In genomic region chr17:32878773-32879172, GRCm38 (mm10) we compare ENCODE assay signal across 23 mouse cellular contexts. TPM values are rescaled to one million over a fixed set of nuclear protein-coding genes. Genes with fewer than 3 reads are reported as not detected.
"Had no signal": no experiment of that assay in that cellular context is flagged by ENCODE, and none has a peak within 500 bp of the region (broad histone marks: within the 10 kb centered on the region; RNA-seq: fewer than 3 reads in every experiment).

No protein-coding gene starts in this region.

- H3K9me3 ChIP-seq: limb, embryonic 10.5 days; limb, embryonic 13.5 days; liver, embryonic 12.5 days; liver, embryonic 15.5 days; lung, embryonic 15.5 days; stomach, embryonic 15.5 days had no signal

- H3K4me1 ChIP-seq: liver, embryonic 12.5 days; liver, embryonic 15.5 days had no signal

- ATAC-seq: liver, embryonic 12.5 days had no signal

- DNase-seq: kidney, adult 8-10 months; kidney, postnatal 25 days; liver; lung, postnatal 10 days; lung, postnatal 36 days; midbrain, embryonic 14.5 days; right cerebral cortex, adult 18-20 months; right cerebral cortex, postnatal 14 days; right cerebral cortex, postnatal 4 days; spleen, adult 18-20 months; thymus, postnatal 25 days had no signal

- H3K9ac ChIP-seq: limb, embryonic 13.5 days; liver, embryonic 12.5 days; liver, embryonic 15.5 days; lung, embryonic 15.5 days; stomach, embryonic 15.5 days had no signal

- H3K4me2 ChIP-seq: limb, embryonic 13.5 days; liver, embryonic 12.5 days; liver, embryonic 15.5 days; midbrain, embryonic 11.5 days; stomach, embryonic 15.5 days had no signal

- H3K27ac ChIP-seq: layer of hippocampus, adult 2 months; limb, embryonic 10.5 days; limb, embryonic 13.5 days; liver, embryonic 12.5 days; liver, embryonic 15.5 days; lung, embryonic 15.5 days; stomach, embryonic 15.5 days had no signal

- H3K4me3 ChIP-seq: layer of hippocampus, adult 2 months; limb, embryonic 10.5 days; limb, embryonic 13.5 days; liver, embryonic 12.5 days; liver, embryonic 15.5 days; lung, embryonic 15.5 days; megakaryocyte, embryonic 14.5 days; stomach, embryonic 15.5 days had no signal

- H3K27me3 ChIP-seq: limb, embryonic 13.5 days; lung, embryonic 15.5 days; stomach, embryonic 15.5 days had no signal

RNA-seq across cellular contexts. Expression of gene Cyp4f14, which starts 38.4 kb away (rescaled TPM):
- polyA plus RNA-seq: kidney, embryonic 16.5 days; limb, embryonic 10.5 days; limb, embryonic 13.5 days; liver, embryonic 12.5 days; liver, embryonic 15.5 days; lung, embryonic 15.5 days; midbrain, embryonic 11.5 days; midbrain, embryonic 14.5 days; neural tube, embryonic 11.5 days; neural tube, embryonic 14.5 days had no signal
